Mouse (Mus musculus): Measurements from ENCODE around the gene Itgb1bp1. TPM values are rescaled to one million over a fixed set of nuclear protein-coding genes. Genes with fewer than 3 reads are reported as not detected.

Itgb1bp1 gene
- total and polyA plus RNA-seq, 3 experiments = 15.2 to 50.6 (median 42.4) TPM

- 97% methylated on average over 5 of the region's 5 CpGs for WGBS
- DNase-seq = no peak
- Histone ChIP-seq H3K27ac (peak overlapping the region; percentile 94), H3K36me3 (ENCODE audit: control insufficient read depth, insufficient read depth, low read length) (peaks cover 7% of the 10 kb centered on the region), H3K9ac (ENCODE audit: low read depth, low read length) (no peak overlapping the region), H3K27me3 (ENCODE audit: control insufficient read depth, insufficient read depth, low read length) (no peaks in the 10 kb centered on the region), H3K79me2 (replicated peaks; ENCODE audit: control insufficient read depth, insufficient read depth, low read length) (no peaks in the 10 kb centered on the region), H3K4me3 (no peak overlapping the region), H3K4me1 (ENCODE audit: control insufficient read depth, insufficient read depth, low read length) (peaks cover 15% of the 10 kb centered on the region)
- intact Hi-C loops (cut with DNase I) = loop anchor here (5.0 kb wide), 1 partner anchor 106 kb away; no protein-coding TSS in a partner anchor
- TF ChIP-seq POLR2A (IDR thresholded peaks at IDR 0.05; ENCODE audit: insufficient read depth, low read depth, low read length) (no peak), CTCF (IDR thresholded peaks at IDR 0.05) (no peak), EP300 (IDR thresholded peaks at IDR 0.05; ENCODE audit: insufficient read depth, low read depth, low read length) (no peak)
Observed at GRCm38 (mm10) chr12:21263256-21263655, 22.8 kb downstream of the Itgb1bp1 start.

- H3K4me3 ChIP-seq = no peak overlapping the region
- no peak overlapping the region for H3K27ac ChIP-seq
- H3K4me1 ChIP-seq (ENCODE audit: control insufficient read depth, insufficient read depth, low read length) = peaks cover 15% of the 10 kb centered on the region
- 56% methylated on average over 4 of the region's 4 CpGs for WGBS
- intact Hi-C loops (cut with DNase I) = loop anchor here (5.0 kb wide), 1 partner anchor 104 kb away; no protein-coding TSS in a partner anchor
- H3K9ac ChIP-seq (ENCODE audit: low read depth, low read length) = no peak overlapping the region
- no peaks in the 10 kb centered on the region for H3K27me3 ChIP-seq (ENCODE audit: control insufficient read depth, insufficient read depth, low read length)
- H3K36me3 ChIP-seq (ENCODE audit: control insufficient read depth, insufficient read depth, low read length) = peaks cover 7% of the 10 kb centered on the region
- TF ChIP-seq CTCF (IDR thresholded peaks at IDR 0.05) = no peak
- TF ChIP-seq EP300 (IDR thresholded peaks at IDR 0.05; ENCODE audit: insufficient read depth, low read depth, low read length) = no peak
- no peak for TF ChIP-seq POLR2A (IDR thresholded peaks at IDR 0.05; ENCODE audit: insufficient read depth, low read depth, low read length)
- DNase-seq = no peak
- no peaks in the 10 kb centered on the region for H3K79me2 ChIP-seq (replicated peaks; ENCODE audit: control insufficient read depth, insufficient read depth, low read length)
Observed at GRCm38 (mm10) chr12:21261521-21261920, 24.6 kb downstream of the Itgb1bp1 start.

- 91% methylated on average over 6 of the region's 6 CpGs for WGBS
- Histone ChIP-seq H3K9ac (ENCODE audit: low read depth, low read length) (no peak overlapping the region), H3K27ac (no peak overlapping the region), H3K79me2 (replicated peaks; ENCODE audit: control insufficient read depth, insufficient read depth, low read length) (no peaks in the 10 kb centered on the region), H3K27me3 (ENCODE audit: control insufficient read depth, insufficient read depth, low read length) (no peaks in the 10 kb centered on the region), H3K36me3 (ENCODE audit: control insufficient read depth, insufficient read depth, low read length) (peaks cover 7% of the 10 kb centered on the region), H3K4me1 (ENCODE audit: control insufficient read depth, insufficient read depth, low read length) (peaks cover 13% of the 10 kb centered on the region), H3K4me3 (no peak overlapping the region)
- intact Hi-C loops (cut with DNase I) = loop anchor here (5.0 kb wide), 1 partner anchor 103 kb away; no protein-coding TSS in a partner anchor
- no peak for DNase-seq
- TF ChIP-seq CTCF (IDR thresholded peaks at IDR 0.05) (peak; percentile 68), POLR2A (IDR thresholded peaks at IDR 0.05; ENCODE audit: insufficient read depth, low read depth, low read length) (no peak)
Observed at GRCm38 (mm10) chr12:21260494-21261256, 25.4 kb downstream of the Itgb1bp1 start.

- WGBS = 80% methylated on average over 7 of the region's 7 CpGs
- no peak overlapping the region for H3K9ac ChIP-seq (ENCODE audit: low read depth, low read length)
- H3K36me3 ChIP-seq (ENCODE audit: control insufficient read depth, insufficient read depth, low read length) = no peaks in the 10 kb centered on the region
- DNase-seq = no peak
- no peaks in the 10 kb centered on the region for H3K79me2 ChIP-seq (replicated peaks; ENCODE audit: control insufficient read depth, insufficient read depth, low read length)
- no peaks in the 10 kb centered on the region for H3K4me1 ChIP-seq (ENCODE audit: control insufficient read depth, insufficient read depth, low read length)
- no peak overlapping the region for H3K4me3 ChIP-seq
- TF ChIP-seq EP300 (IDR thresholded peaks at IDR 0.05; ENCODE audit: insufficient read depth, low read depth, low read length) = no peak
- H3K27me3 ChIP-seq (ENCODE audit: control insufficient read depth, insufficient read depth, low read length) = no peaks in the 10 kb centered on the region
- intact Hi-C loops (cut with DNase I) = no loop called here
- H3K27ac ChIP-seq = no peak overlapping the region
Observed at GRCm38 (mm10) chr12:21247711-21248392, 38.2 kb downstream of the Itgb1bp1 start.

- no peak for DNase-seq
- intact Hi-C loops (cut with DNase I) = no loop called here
- no peaks in the 10 kb centered on the region for H3K4me1 ChIP-seq (ENCODE audit: control insufficient read depth, insufficient read depth, low read length)
- 95% methylated on average over 11 of the region's 11 CpGs for WGBS
- no peak for TF ChIP-seq EP300 (IDR thresholded peaks at IDR 0.05; ENCODE audit: insufficient read depth, low read depth, low read length)
- TF ChIP-seq POLR2A (IDR thresholded peaks at IDR 0.05; ENCODE audit: insufficient read depth, low read depth, low read length) = no peak
- no peaks in the 10 kb centered on the region for H3K36me3 ChIP-seq (ENCODE audit: control insufficient read depth, insufficient read depth, low read length)
- H3K79me2 ChIP-seq (replicated peaks; ENCODE audit: control insufficient read depth, insufficient read depth, low read length) = no peaks in the 10 kb centered on the region
- H3K27me3 ChIP-seq (ENCODE audit: control insufficient read depth, insufficient read depth, low read length) = no peaks in the 10 kb centered on the region
- no peak overlapping the region for H3K4me3 ChIP-seq
- no peak overlapping the region for H3K27ac ChIP-seq
- no peak overlapping the region for H3K9ac ChIP-seq (ENCODE audit: low read depth, low read length)
Observed at GRCm38 (mm10) chr12:21244375-21244960, 41.6 kb downstream of the Itgb1bp1 start.

GRCm38 (mm10) chr12:21241965-21242364, 44.1 kb downstream of the Itgb1bp1 start:
- no peaks in the 10 kb centered on the region for H3K79me2 ChIP-seq (replicated peaks; ENCODE audit: control insufficient read depth, insufficient read depth, low read length)
- H3K27me3 ChIP-seq (ENCODE audit: control insufficient read depth, insufficient read depth, low read length) = no peaks in the 10 kb centered on the region
- intact Hi-C loops (cut with DNase I) = no loop called here
- H3K36me3 ChIP-seq (ENCODE audit: control insufficient read depth, insufficient read depth, low read length) = no peaks in the 10 kb centered on the region
- H3K9ac ChIP-seq (ENCODE audit: low read depth, low read length) = no peak overlapping the region
- H3K4me1 ChIP-seq (ENCODE audit: control insufficient read depth, insufficient read depth, low read length) = no peaks in the 10 kb centered on the region
- TF ChIP-seq POLR2A (IDR thresholded peaks at IDR 0.05; ENCODE audit: insufficient read depth, low read depth, low read length) = no peak
- TF ChIP-seq EP300 (IDR thresholded peaks at IDR 0.05; ENCODE audit: insufficient read depth, low read depth, low read length) = no peak
- TF ChIP-seq CTCF (IDR thresholded peaks at IDR 0.05) = no peak
- DNase-seq = no peak
- no peak overlapping the region for H3K4me3 ChIP-seq
- H3K27ac ChIP-seq = no peak overlapping the region
- 91% methylated on average over 3 of the region's 3 CpGs for WGBS
